Mouse (Mus musculus) stomach, embryonic 15.5 days (tissue): ENCODE measurements around the gene 9130230L23Rik. TPM values are rescaled to one million over a fixed set of nuclear protein-coding genes. Genes with fewer than 3 reads are reported as not detected.

ENCODE experiments used
- ATAC-seq: fragments of 200-750 bp; cut with Nextera tagmentation; 2 replicates; pipeline ENCODE4 v1.8.0; 2017; ENCODE audit warnings: low read depth, moderate number of reproducible peaks, moderate TSS enrichment; ENCODE audit not compliant: insufficient read depth, low FRiP score
- H3K27ac ChIP-seq: fragments of 300-500 bp; sonication (generic); 2 replicates; pipeline ENCODE4 v1.5.1; 2015; ENCODE audit warnings: mild to moderate bottlenecking, inconsistent platforms
- H3K27me3 ChIP-seq: fragments of 300-500 bp; sonication (generic); replicated peaks from 2 replicates; pipeline ENCODE4 v1.6.1; 2015; ENCODE audit warnings: inconsistent platforms
- H3K36me3 ChIP-seq: fragments of 300-500 bp; sonication (generic); 2 replicates; pipeline ENCODE4 v1.6.1; 2015; ENCODE audit warnings: inconsistent platforms
- H3K4me1 ChIP-seq: fragments of 300-500 bp; sonication (generic); 2 replicates; pipeline ENCODE4 v1.6.1; 2015; ENCODE audit warnings: inconsistent platforms
- H3K4me2 ChIP-seq: fragments of 300-500 bp; sonication (generic); 2 replicates; pipeline ENCODE4 v1.6.1; 2015; ENCODE audit warnings: mild to moderate bottlenecking, inconsistent platforms
- H3K4me3 ChIP-seq: fragments of 300-500 bp; sonication (generic); replicated peaks from 2 replicates; pipeline ENCODE4 v1.5.1; 2015; ENCODE audit warnings: inconsistent platforms
- H3K9ac ChIP-seq: fragments of 300-500 bp; sonication (generic); 2 replicates; pipeline ENCODE4 v1.6.1; 2015; ENCODE audit warnings: inconsistent platforms
- H3K9me3 ChIP-seq: fragments of 300-500 bp; sonication (generic); 2 replicates; pipeline ENCODE4 v1.6.1; 2016; ENCODE audit warnings: inconsistent platforms
- WGBS: fragments of 180-500 bp; shearing (Covaris S2); methylation state at CpG from one replicate; pipeline ENCODE4 v1.1.7; 2015; 5-methylcytosine and 5-hydroxymethylcytosine counted together
- polyA plus RNA-seq: library from polyadenylated mRNA; unstranded; fragments of >200 nt; fragmentation: Nextera tagmentation; extraction: Ambion mirVana; gene quantifications from 2 replicates; pipeline ENCODE4 v1.2.1, GENCODE M21; 2015

The 9130230L23Rik gene
- 2.2 and 3.2 TPM in 2 replicates for polyA plus RNA-seq

DNA sequence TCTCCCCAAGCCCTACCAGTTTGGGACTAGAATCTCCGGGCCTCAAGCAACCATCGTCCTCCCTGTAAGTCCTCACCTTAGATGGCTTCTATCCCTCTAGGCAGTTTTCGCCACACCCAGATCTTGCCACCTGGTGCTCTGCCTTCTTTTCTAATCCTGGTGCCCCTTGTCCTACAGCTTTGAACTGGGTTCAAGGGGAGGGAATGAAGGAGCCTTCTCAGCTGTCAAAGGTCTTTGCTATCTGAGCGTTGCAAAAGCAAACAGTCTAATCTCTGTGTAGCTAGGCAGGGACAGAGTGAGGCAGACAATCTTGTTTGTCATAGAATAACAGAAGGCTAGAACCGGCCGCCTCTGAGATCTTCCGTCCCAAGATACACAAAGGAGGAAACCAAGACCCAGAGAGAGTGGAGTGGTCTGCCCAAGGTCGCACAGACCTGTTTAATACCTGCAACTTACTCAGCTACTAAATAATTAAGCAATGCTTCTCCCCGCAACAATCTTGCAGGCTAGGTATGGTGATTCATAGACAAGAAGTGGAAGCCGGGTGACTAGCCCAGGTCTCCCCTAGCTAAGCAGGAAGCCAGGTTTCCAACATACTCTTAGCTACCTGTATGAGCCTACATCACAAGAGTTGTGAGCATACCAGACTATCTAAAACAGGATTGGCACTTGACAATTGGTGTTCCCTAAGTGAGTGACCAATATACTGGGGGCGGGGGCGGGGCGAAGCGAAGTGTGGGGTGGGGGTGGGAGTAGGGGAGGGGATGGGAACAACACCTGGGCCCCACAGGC, at the start of gene 9130230L23Rik:
9130230L23Rik (minus strand) TSS at position 152 of the 792 bp plus-strand sequence.
- H3K27me3 ChIP-seq = no peaks in the 10 kb centered on the region
- 54% methylated on average over 14 of the region's 14 CpGs for WGBS
- H3K9ac ChIP-seq = no peak within 1 kb of the TSS
- H3K4me1 ChIP-seq = 0 out of 2 replicates have a peak, but pooled peaks cover 4% of the 10 kb centered on the region
- no peaks in the 10 kb centered on the region for H3K9me3 ChIP-seq
- ATAC-seq = peak; percentile 90
- peak within 1 kb of the TSS; percentile 87 for H3K27ac ChIP-seq
- H3K36me3 ChIP-seq = no peaks in the 10 kb centered on the region
- H3K4me3 ChIP-seq = no peak within 1 kb of the TSS
- peak within 1 kb of the TSS; percentile 39 for H3K4me2 ChIP-seq

DNA sequence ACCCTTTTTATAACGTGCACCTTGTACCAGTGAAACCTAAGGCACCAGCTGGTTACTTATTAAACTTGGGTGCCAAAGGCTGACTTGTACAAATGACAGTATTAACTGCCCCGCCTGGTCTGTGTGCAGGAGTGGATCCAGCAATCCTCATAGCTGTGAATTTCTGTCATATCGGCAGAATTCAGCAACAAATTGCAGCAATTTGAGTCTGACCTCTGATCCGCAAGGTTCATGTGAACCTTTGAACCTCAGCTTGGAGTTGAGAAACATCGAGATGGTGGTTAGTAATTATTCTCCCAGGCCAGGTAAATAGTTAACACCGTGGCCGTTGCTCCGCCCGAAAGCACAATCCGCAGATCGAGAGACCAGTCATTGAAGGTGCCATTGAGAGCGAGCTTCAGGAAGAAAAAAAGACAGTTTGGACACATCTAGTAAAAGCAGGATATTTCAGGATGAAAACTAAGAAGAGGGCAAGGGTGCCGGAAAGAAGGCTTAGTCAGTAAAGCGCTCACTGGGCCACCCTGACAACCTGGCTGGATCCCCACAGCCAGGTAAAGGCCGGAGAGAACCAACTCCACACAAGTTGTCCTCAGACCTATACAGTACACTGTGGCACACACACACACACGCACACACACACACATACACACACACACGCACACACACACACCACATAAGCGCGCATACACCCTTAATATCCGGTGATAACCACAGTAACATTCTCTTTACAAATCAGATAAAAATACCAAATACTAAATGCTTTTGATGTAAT, 48.9 kb upstream of the 9130230L23Rik start:
- H3K27ac ChIP-seq = peak overlapping the region; percentile 81
- H3K4me3 ChIP-seq = peak overlapping the region; percentile 31
- H3K9ac ChIP-seq = no peak overlapping the region
- H3K4me1 ChIP-seq = 0 out of 2 replicates have a peak, but pooled peaks cover 5% of the 10 kb centered on the region
- WGBS = 60% methylated on average over 20 of the region's 20 CpGs
- peak; percentile 87 for ATAC-seq
- peak overlapping the region; percentile 26 for H3K4me2 ChIP-seq
- H3K36me3 ChIP-seq = no peaks in the 10 kb centered on the region
- no peaks in the 10 kb centered on the region for H3K27me3 ChIP-seq
- no peaks in the 10 kb centered on the region for H3K9me3 ChIP-seq

DNA sequence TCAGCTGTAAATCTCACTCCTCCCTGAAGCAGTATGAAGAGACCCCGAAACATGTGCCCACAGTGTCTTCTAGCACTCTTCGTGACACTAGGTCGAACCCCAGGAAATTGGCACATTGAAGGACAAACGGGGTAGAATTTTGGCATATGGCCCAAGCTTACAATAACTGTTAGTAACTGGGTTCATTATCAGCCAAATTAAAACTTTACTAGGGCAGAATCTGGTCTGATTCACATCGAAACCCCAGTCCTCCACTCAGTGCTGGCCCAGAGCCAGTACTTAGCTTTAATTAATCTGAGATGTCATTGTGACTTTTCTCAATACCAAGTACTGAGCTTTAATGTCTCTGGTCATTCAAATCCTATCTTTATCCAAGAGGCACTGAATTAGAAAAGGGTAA, 46.8 kb upstream of the 9130230L23Rik start:
- Histone ChIP-seq H3K9ac (no peak overlapping the region), H3K27me3 (no peaks in the 10 kb centered on the region), H3K9me3 (no peaks in the 10 kb centered on the region), H3K4me3 (no peak overlapping the region), H3K4me1 (0 out of 2 replicates have a peak, but pooled peaks cover 5% of the 10 kb centered on the region), H3K27ac (no peak overlapping the region), H3K4me2 (no peak overlapping the region), H3K36me3 (no peaks in the 10 kb centered on the region)
- ATAC-seq = no peak
- WGBS = 64% methylated on average over 5 of the region's 5 CpGs

DNA sequence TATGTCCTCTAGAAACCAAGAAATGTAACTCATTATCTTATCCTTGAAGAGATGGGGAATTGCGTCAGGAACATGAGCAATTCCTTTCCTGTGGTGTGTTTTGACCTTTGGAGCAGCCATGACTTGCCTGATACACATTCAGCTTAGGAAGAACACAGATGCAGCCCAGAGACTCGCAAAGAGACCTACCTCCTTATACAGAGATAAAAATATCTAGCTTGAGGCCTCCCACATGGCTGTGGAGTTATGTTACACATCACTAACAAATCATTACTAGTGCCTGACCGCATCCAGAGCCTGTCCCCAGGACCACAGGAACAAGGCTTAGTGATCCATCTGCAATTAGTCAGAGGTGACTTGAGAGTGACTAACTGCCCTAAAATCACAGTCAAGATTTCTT, 42.3 kb upstream of the 9130230L23Rik start:
- no peak overlapping the region for H3K27ac ChIP-seq
- no peak for ATAC-seq
- WGBS = 63% methylated on average over 3 of the region's 3 CpGs
- 0 out of 2 replicates have a peak, but pooled peaks cover 3% of the 10 kb centered on the region for H3K4me1 ChIP-seq
- H3K4me2 ChIP-seq = no peak overlapping the region
- no peak overlapping the region for H3K4me3 ChIP-seq
- H3K9ac ChIP-seq = no peak overlapping the region
- no peaks in the 10 kb centered on the region for H3K27me3 ChIP-seq
- H3K36me3 ChIP-seq = no peaks in the 10 kb centered on the region
- no peaks in the 10 kb centered on the region for H3K9me3 ChIP-seq

DNA sequence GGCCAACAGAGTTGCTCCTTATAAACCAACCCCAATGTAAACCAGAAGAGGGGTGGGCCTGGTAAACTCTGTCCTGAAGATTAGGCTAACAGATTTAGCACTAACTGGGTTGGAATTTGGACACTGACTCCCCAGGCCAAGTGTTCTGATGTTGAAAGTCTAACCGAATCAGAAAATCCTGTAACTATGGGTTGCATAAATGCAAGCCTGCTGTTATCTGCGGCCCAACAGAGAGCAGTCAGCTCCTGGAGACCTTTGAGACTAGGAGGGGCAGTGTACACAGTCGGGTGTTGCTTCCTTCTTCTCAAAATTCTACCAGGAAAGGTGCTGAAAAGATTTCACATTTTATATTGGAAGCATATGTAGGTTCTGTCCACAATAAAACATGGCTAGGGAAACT, 39.8 kb upstream of the 9130230L23Rik start:
- Histone ChIP-seq H3K4me2 (no peak overlapping the region), H3K36me3 (no peaks in the 10 kb centered on the region), H3K4me3 (no peak overlapping the region), H3K27me3 (no peaks in the 10 kb centered on the region), H3K4me1 (no peaks in the 10 kb centered on the region), H3K9ac (no peak overlapping the region), H3K27ac (peak overlapping the region; percentile 61), H3K9me3 (no peaks in the 10 kb centered on the region)
- ATAC-seq = peak; percentile 74; the same call in 1 of the 2 replicates
- WGBS = 60% methylated on average over 3 of the region's 3 CpGs

DNA sequence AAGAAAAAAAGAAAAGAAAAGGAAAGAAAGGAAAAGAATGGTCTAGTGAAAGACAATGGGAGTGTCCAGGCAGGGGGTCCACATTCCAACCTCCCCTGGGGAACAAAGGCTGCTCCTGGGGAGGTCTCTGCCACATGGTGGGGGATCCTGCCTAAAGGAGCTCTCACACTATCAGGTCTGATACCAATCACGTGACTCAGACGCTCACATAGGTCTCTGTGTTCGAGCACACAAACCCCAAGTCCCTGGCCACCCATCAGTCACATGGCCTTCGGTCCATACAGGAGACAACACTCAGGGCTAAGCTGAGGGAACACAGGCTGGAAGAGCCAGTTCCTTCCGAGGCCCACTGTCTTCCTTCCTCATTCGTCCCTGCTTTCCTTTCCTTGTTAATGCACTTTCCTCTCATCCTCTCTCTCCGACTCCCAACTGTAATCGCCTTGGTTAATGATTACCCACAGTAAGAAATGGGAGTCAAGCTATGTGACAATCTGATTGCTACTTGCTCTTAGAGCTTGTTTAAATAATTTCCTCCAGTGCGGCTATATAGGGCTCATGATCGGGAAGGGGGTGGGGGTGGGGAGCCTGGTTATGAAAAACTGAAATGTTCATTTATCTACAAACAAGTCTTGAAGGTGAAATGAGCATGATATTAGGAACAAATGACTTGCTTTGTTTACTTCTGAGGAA, 38.7 kb upstream of the 9130230L23Rik start:
- Histone ChIP-seq H3K9me3 (no peaks in the 10 kb centered on the region), H3K4me3 (no peak overlapping the region), H3K27me3 (no peaks in the 10 kb centered on the region), H3K36me3 (no peaks in the 10 kb centered on the region), H3K9ac (no peak overlapping the region), H3K4me2 (peak overlapping the region; percentile 32; the same call in 1 of the 2 replicates), H3K27ac (peak overlapping the region; percentile 75), H3K4me1 (no peaks in the 10 kb centered on the region)
- WGBS = 44% methylated on average over 10 of the region's 10 CpGs
- ATAC-seq = peak; percentile 81

DNA sequence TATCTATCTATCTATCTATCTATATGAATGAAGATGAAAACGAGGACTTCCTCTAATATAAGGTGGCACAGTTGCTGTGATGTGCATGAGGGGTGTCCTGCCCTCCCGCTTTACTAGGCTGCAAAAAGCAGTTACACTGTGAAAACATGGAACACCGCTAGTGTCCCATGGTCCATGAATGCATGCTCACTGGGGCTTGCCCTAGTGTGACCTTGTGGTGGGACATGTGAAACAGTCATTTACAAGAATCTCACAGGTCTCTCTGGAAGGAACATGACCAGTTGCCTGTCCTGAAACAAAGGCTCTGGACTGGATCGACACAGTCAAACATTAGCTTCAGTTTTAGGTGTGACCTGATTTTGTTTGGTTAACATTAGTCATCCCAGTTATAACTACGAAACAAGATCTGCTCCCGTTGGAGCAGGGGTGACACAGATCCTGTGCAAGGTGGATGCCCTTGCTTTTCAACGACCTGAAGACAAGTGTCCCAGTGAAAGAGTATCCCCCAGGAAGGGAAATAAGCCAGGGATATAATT, 36.7 kb upstream of the 9130230L23Rik start:
- no peak overlapping the region for H3K4me2 ChIP-seq
- H3K27me3 ChIP-seq = no peaks in the 10 kb centered on the region
- no peak overlapping the region for H3K4me3 ChIP-seq
- H3K36me3 ChIP-seq = no peaks in the 10 kb centered on the region
- no peak overlapping the region for H3K9ac ChIP-seq
- peak overlapping the region; percentile 78 for H3K27ac ChIP-seq
- no peak for ATAC-seq
- peaks cover 13% of the 10 kb centered on the region; the same call in 1 of the 2 replicates for H3K4me1 ChIP-seq
- H3K9me3 ChIP-seq = no peaks in the 10 kb centered on the region
- 71% methylated on average over 7 of the region's 7 CpGs for WGBS

DNA sequence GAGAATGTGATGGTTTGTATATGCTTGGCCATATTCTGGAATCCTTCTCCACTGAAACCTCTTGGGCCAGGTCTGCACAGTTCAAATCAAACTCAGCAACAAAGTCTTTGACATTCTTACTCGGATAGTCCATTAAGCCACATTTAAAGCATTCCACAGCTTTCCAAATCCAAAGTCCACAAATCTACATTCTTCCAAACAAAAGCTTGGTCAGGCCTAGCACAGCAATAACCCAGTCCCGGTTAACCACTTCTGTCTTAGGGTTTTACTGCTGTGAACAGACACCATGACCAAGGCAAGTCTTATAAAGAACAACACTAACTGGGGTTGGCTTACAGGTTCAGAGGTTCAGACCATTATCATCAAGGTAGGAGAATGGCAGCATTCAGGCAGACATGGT, 35.7 kb upstream of the 9130230L23Rik start:
- Histone ChIP-seq H3K27me3 (no peaks in the 10 kb centered on the region), H3K9me3 (no peaks in the 10 kb centered on the region), H3K36me3 (no peaks in the 10 kb centered on the region), H3K4me2 (no peak overlapping the region), H3K4me3 (no peak overlapping the region), H3K9ac (no peak overlapping the region), H3K27ac (no peak overlapping the region), H3K4me1 (peaks cover 13% of the 10 kb centered on the region; the same call in 1 of the 2 replicates)
- 70% methylated on average over 2 of the region's 2 CpGs for WGBS
- no peak for ATAC-seq

DNA sequence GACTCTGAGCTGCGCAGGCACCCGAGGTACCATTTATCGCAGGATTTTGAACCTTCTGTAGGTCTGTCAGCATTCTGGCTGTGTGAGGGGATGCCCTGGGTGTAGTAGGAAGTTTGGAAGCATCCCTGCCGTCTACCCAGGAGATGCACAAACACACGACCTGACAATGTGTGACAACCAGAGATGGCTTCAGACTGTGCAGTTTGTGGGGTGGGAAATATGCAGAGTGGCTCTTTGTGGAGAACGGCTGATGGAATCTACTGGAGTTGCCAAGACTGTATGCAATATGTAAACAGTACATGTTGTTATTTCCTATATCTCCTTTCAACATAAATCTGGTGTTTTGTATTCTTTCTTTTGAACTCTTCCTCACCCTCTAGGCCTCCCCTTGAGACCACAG, 33.0 kb upstream of the 9130230L23Rik start:
- no peaks in the 10 kb centered on the region for H3K27me3 ChIP-seq
- no peak for ATAC-seq

DNA sequence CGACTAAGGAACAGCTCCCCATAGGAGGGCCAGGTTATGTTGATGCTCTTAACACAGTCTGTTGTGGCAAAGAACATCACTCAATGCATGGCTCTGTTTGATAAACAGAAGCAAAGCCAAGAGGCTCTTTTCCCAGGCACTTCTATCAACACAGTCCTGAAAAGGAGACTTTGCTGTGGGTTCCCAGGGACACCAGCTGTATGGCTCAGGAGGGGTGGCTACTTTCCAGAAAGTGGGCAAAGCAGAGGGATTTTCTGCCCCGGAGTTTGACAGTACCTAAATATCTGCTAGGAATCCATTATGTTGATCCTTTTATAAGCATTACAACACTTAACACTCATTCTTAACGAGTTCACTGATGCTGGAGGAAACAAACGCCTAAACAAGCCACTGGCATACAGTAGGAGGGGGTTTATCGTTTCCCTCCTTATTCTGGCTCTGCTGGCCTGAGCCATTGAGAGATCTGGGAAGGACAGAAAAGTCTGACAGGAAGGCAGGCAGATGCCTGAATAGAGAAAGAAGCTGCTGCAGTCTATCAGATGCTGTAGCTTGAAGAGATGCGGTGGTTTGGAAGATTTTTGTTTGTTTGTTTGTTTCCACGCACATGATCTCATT, 32.5 kb upstream of the 9130230L23Rik start:
- no peaks in the 10 kb centered on the region for H3K36me3 ChIP-seq
- no peak for ATAC-seq
- H3K4me3 ChIP-seq = no peak overlapping the region
- H3K27me3 ChIP-seq = no peaks in the 10 kb centered on the region
- 37% methylated on average over 7 of the region's 7 CpGs for WGBS
- peaks cover 16% of the 10 kb centered on the region; the same call in 1 of the 2 replicates for H3K4me1 ChIP-seq
- H3K9ac ChIP-seq = no peak overlapping the region
- H3K9me3 ChIP-seq = no peaks in the 10 kb centered on the region
- no peak overlapping the region for H3K4me2 ChIP-seq
- 0 out of 2 replicates have a peak overlapping the region, but pooled peaks have one; percentile 18 for H3K27ac ChIP-seq

More for the DNA sequence above, 33.0 kb upstream of the 9130230L23Rik start:
- no peak overlapping the region for H3K27ac ChIP-seq
- no peak overlapping the region for H3K9ac ChIP-seq
- no peak overlapping the region for H3K4me2 ChIP-seq
- 62% methylated on average over 6 of the region's 6 CpGs for WGBS
- H3K36me3 ChIP-seq = no peaks in the 10 kb centered on the region
- H3K4me1 ChIP-seq = peaks cover 16% of the 10 kb centered on the region; the same call in 1 of the 2 replicates
- no peak overlapping the region for H3K4me3 ChIP-seq
- no peaks in the 10 kb centered on the region for H3K9me3 ChIP-seq
